ENCODE assay signal across 16 mouse cellular contexts in genomic region chr6:131401259-131401658, GRCm38 (mm10).
"Had no signal": no experiment of that assay in that cellular context is flagged by ENCODE, and none has a peak within 500 bp of the region (broad histone marks: within the 10 kb centered on the region; RNA-seq: fewer than 3 reads in every experiment).

No protein-coding gene starts in this region.

- H3K36me3 ChIP-seq: neural tube, embryonic 12.5 days; neural tube, embryonic 13.5 days; neural tube, embryonic 15.5 days; stomach, embryonic 15.5 days had no signal

- DNase-seq: retina, postnatal 1 day; right cerebral cortex, adult 18-20 months; right cerebral cortex, postnatal 14 days; right cerebral cortex, postnatal 25 days; right cerebral cortex, postnatal 4 days; spleen, adult 18-20 months; thymus, adult 18-20 months; thymus, postnatal 14 days; thymus, postnatal 25 days; thymus, postnatal 36 days; thymus, postnatal 4 days had no signal

- H3K27ac ChIP-seq: neural tube, embryonic 12.5 days; neural tube, embryonic 13.5 days; neural tube, embryonic 15.5 days; stomach, embryonic 15.5 days; stomach, postnatal 0 days had no signal

- H3K4me1 ChIP-seq: neural tube, embryonic 12.5 days; neural tube, embryonic 13.5 days; neural tube, embryonic 15.5 days; stomach, embryonic 15.5 days had no signal

- H3K4me2 ChIP-seq: neural tube, embryonic 12.5 days; neural tube, embryonic 13.5 days; neural tube, embryonic 15.5 days; stomach, embryonic 15.5 days had no signal

- H3K4me3 ChIP-seq: neural tube, embryonic 12.5 days; neural tube, embryonic 13.5 days; neural tube, embryonic 15.5 days; stomach, embryonic 15.5 days had no signal

- H3K27me3 ChIP-seq: neural tube, embryonic 12.5 days; neural tube, embryonic 13.5 days; neural tube, embryonic 15.5 days; stomach, embryonic 15.5 days had no signal
